Mouse (Mus musculus) WW6 (cell line): ENCODE measurements around the gene Kcnh1.

Source experiments
- DNase-seq: peaks from one replicate; pipeline ENCODE4 v3.0.0-alpha.2; 2013; ENCODE audit warnings: low read depth, low spot score

The Kcnh1 gene

GRCm38 (mm10) chr1:192268878-192269277, 78.3 kb downstream of the Kcnh1 start:
- no peak for DNase-seq

- no peak for DNase-seq
Measured at GRCm38 (mm10) chr1:192269911-192270310, 79.3 kb downstream of the Kcnh1 start.

- DNase-seq: no peak
Measured at GRCm38 (mm10) chr1:192277801-192278385, 87.3 kb downstream of the Kcnh1 start.

GRCm38 (mm10) chr1:192284340-192284739, 93.8 kb downstream of the Kcnh1 start:
- DNase-seq: no peak

- no peak for DNase-seq
Measured at GRCm38 (mm10) chr1:192284950-192285349, 94.4 kb downstream of the Kcnh1 start.

- no peak for DNase-seq
Measured at GRCm38 (mm10) chr1:192288456-192288855, 97.9 kb downstream of the Kcnh1 start.

- no peak for DNase-seq
Measured at GRCm38 (mm10) chr1:192291286-192291685, 100.7 kb downstream of the Kcnh1 start.

- no peak for DNase-seq
Measured at GRCm38 (mm10) chr1:192293391-192293790, 102.8 kb downstream of the Kcnh1 start.

- no peak for DNase-seq
Measured at GRCm38 (mm10) chr1:192293921-192294320, 103.3 kb downstream of the Kcnh1 start.

GRCm38 (mm10) chr1:192295243-192295860, 104.8 kb downstream of the Kcnh1 start:
- no peak for DNase-seq

- DNase-seq: no peak
Measured at GRCm38 (mm10) chr1:192295902-192296301, 105.3 kb downstream of the Kcnh1 start.

- DNase-seq: no peak
Measured at GRCm38 (mm10) chr1:192297481-192298128, 107.0 kb downstream of the Kcnh1 start.

- no peak for DNase-seq
Measured at GRCm38 (mm10) chr1:192300417-192300816, 109.8 kb downstream of the Kcnh1 start.

- DNase-seq: no peak
Measured at GRCm38 (mm10) chr1:192303615-192304014, 113.0 kb downstream of the Kcnh1 start.

GRCm38 (mm10) chr1:192305155-192305554, 114.6 kb downstream of the Kcnh1 start:
- DNase-seq: no peak

- no peak for DNase-seq
Measured at GRCm38 (mm10) chr1:192307055-192307454, 116.5 kb downstream of the Kcnh1 start.

- no peak for DNase-seq
Measured at GRCm38 (mm10) chr1:192311298-192311697, 120.7 kb downstream of the Kcnh1 start.

GRCm38 (mm10) chr1:192311851-192312438, 121.4 kb downstream of the Kcnh1 start:
- DNase-seq: no peak

GRCm38 (mm10) chr1:192312446-192312845, 121.9 kb downstream of the Kcnh1 start:
- DNase-seq: no peak

GRCm38 (mm10) chr1:192312998-192313397, 122.4 kb downstream of the Kcnh1 start:
- DNase-seq: no peak

- no peak for DNase-seq
Measured at GRCm38 (mm10) chr1:192313571-192313972, 123.0 kb downstream of the Kcnh1 start.

- no peak for DNase-seq
Measured at GRCm38 (mm10) chr1:192314044-192314443, 123.5 kb downstream of the Kcnh1 start.
